Mouse (Mus musculus): ENCODE data around the gene Slc25a4. TPM values are rescaled to one million over a fixed set of nuclear protein-coding genes. Genes with fewer than 3 reads are reported as not detected.

The Slc25a4 gene
- polyA plus RNA-seq, 1 experiment = 451 TPM

- peak overlapping the region; percentile 68 for H3K4me3 ChIP-seq (ENCODE audit: insufficient read depth, low read depth, low read length)
- peaks cover 3% of the 10 kb centered on the region for H3K4me1 ChIP-seq (ENCODE audit: control insufficient read depth, insufficient read depth, insufficient read length, low read length)
- H3K27ac ChIP-seq (replicated peaks; ENCODE audit: low read depth, low read length) = no peak overlapping the region
These were observed 5.8 kb upstream of the Slc25a4 start for GRCm38 (mm10) chr8:46216838-46217237.

DNA sequence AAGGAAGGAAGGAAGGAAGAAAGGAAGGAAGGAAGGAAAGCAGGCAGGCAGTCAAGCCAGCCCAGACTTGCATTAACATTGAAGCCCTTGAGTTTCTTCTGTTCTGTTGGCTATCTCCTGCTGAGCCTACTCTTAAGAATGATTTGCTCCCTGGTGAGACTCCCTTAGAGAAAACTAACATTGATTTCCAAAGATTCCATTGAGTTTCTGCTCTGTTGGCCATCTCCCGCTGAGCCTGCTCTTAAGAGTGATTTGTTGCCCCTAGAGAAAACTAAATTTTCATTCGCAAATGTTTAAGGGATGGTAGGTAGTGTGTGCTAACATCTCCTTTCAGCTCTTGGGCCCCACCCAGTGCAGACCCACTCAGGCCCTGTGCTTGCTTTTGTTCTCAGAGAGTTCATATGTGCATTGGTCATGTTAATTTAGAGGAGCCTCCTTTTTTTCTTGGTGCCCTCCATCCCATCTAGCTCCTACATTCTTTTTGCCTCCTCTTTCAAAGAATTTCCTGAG lies 2.9 kb upstream of the Slc25a4 start:
- no peak overlapping the region for H3K27ac ChIP-seq (replicated peaks; ENCODE audit: low read depth, low read length)

GRCm38 (mm10) chr8:46212194-46212593 lies 1.1 kb upstream of the Slc25a4 start:
- H3K4me1 ChIP-seq (ENCODE audit: control insufficient read depth, insufficient read depth, insufficient read length, low read length) = peaks cover 14% of the 10 kb centered on the region
- no peak overlapping the region for H3K27ac ChIP-seq (replicated peaks; ENCODE audit: low read depth, low read length)
- H3K4me3 ChIP-seq (ENCODE audit: insufficient read depth, low read depth, low read length) = no peak overlapping the region

More for the DNA sequence above, 2.9 kb upstream of the Slc25a4 start:
- H3K4me1 ChIP-seq (ENCODE audit: control insufficient read depth, insufficient read depth, insufficient read length, low read length) = peaks cover 13% of the 10 kb centered on the region
- no peak overlapping the region for H3K4me3 ChIP-seq (ENCODE audit: insufficient read depth, low read depth, low read length)

GRCm38 (mm10) chr8:46211611-46212071 lies 557 bp upstream of the Slc25a4 start:
- peak overlapping the region; percentile 55; the same call in 1 of the 2 replicates for H3K27ac ChIP-seq (replicated peaks; ENCODE audit: low read depth, low read length)
- peaks cover 14% of the 10 kb centered on the region for H3K4me1 ChIP-seq (ENCODE audit: control insufficient read depth, insufficient read depth, insufficient read length, low read length)
- peak overlapping the region; percentile 75 for H3K4me3 ChIP-seq (ENCODE audit: insufficient read depth, low read depth, low read length)

DNA sequence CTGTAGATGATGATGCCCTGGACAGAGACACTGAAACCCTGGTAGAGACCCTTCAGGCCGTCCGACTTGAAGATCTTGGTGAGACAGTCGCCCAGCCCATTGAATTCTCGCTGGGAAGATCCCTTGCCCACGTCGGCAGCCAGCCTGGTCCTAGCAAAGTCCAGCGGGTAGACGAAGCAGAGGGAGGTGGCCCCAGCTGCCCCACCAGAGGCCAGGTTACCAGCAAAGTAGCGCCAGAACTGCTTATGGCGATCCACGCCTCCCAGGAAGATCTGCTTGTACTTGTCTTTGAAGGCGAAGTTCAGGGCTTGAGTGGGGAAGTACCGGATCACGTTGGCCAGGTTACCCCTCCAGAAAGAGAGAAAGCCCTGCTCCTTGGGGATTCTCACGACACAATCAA lies 2.0 kb downstream of the Slc25a4 start:
- H3K27ac ChIP-seq (replicated peaks; ENCODE audit: low read depth, low read length) = no peak overlapping the region
- peak overlapping the region; percentile 75 for H3K4me3 ChIP-seq (ENCODE audit: insufficient read depth, low read depth, low read length)
- H3K4me1 ChIP-seq (ENCODE audit: control insufficient read depth, insufficient read depth, insufficient read length, low read length) = peaks cover 14% of the 10 kb centered on the region

DNA sequence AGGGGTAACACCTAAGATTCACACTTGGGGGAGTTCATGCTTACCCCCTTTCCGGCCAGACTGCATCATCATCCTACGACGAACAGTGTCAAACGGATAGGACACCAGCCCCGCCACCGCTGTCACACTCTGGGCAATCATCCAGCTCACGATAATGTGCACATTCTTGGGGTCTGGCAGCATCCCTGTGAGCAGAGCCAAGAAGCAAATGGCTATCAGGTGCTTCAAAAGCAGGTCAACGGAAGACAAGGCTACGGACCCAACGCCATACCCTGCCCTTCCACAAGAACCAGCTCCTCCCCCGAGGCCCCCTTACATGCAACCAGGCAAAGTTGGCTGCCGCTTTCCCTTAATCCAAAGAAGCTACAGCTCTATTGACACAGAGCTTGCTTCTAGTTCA lies 2.7 kb downstream of the Slc25a4 start:
- H3K4me3 ChIP-seq (ENCODE audit: insufficient read depth, low read depth, low read length) = peak overlapping the region; percentile 14
- H3K4me1 ChIP-seq (ENCODE audit: control insufficient read depth, insufficient read depth, insufficient read length, low read length) = peaks cover 14% of the 10 kb centered on the region
- no peak overlapping the region for H3K27ac ChIP-seq (replicated peaks; ENCODE audit: low read depth, low read length)

GRCm38 (mm10) chr8:46206107-46206506 lies 5.0 kb downstream of the Slc25a4 start:
- Histone ChIP-seq H3K4me1 (ENCODE audit: control insufficient read depth, insufficient read depth, insufficient read length, low read length) (peaks cover 12% of the 10 kb centered on the region), H3K4me3 (ENCODE audit: insufficient read depth, low read depth, low read length) (no peak overlapping the region), H3K27ac (replicated peaks; ENCODE audit: low read depth, low read length) (no peak overlapping the region)

GRCm38 (mm10) chr8:46204974-46205640 lies 6.0 kb downstream of the Slc25a4 start:
- Histone ChIP-seq H3K4me3 (ENCODE audit: insufficient read depth, low read depth, low read length) (no peak overlapping the region), H3K4me1 (ENCODE audit: control insufficient read depth, insufficient read depth, insufficient read length, low read length) (peaks cover 12% of the 10 kb centered on the region), H3K27ac (replicated peaks; ENCODE audit: low read depth, low read length) (no peak overlapping the region)

GRCm38 (mm10) chr8:46204301-46204700 lies 6.8 kb downstream of the Slc25a4 start:
- Histone ChIP-seq H3K4me1 (ENCODE audit: control insufficient read depth, insufficient read depth, insufficient read length, low read length) (peaks cover 4% of the 10 kb centered on the region), H3K4me3 (ENCODE audit: insufficient read depth, low read depth, low read length) (no peak overlapping the region), H3K27ac (replicated peaks; ENCODE audit: low read depth, low read length) (no peak overlapping the region)

DNA sequence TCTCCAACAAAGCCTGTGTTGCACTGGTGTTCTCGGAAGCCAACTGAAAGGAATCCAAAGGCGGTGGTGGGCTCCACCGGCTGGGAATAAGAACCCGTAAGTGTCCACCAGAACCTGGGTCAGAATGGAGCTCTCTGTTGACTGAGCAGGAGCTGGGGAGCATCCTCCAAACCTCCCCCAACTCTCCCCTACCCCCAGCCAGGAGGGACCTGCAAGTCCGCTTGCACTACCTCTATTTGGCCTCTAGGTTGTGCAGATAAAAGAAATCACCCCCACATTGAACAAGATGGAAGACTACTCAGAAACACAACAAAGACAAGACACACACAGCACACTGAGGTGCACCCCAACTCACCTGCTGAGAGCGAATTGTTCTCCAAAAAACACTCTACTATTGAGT lies 8.7 kb downstream of the Slc25a4 start:
- no peak overlapping the region for H3K4me3 ChIP-seq (ENCODE audit: insufficient read depth, low read depth, low read length)
- H3K27ac ChIP-seq (replicated peaks; ENCODE audit: low read depth, low read length) = no peak overlapping the region
- no peaks in the 10 kb centered on the region for H3K4me1 ChIP-seq (ENCODE audit: control insufficient read depth, insufficient read depth, insufficient read length, low read length)

GRCm38 (mm10) chr8:46197673-46198072 lies 13.4 kb downstream of the Slc25a4 start:
- Histone ChIP-seq H3K27ac (replicated peaks; ENCODE audit: low read depth, low read length) (no peak overlapping the region), H3K4me3 (ENCODE audit: insufficient read depth, low read depth, low read length) (no peak overlapping the region), H3K4me1 (ENCODE audit: control insufficient read depth, insufficient read depth, insufficient read length, low read length) (no peaks in the 10 kb centered on the region)

- Histone ChIP-seq H3K4me3 (ENCODE audit: insufficient read depth, low read depth, low read length) (no peak overlapping the region), H3K4me1 (ENCODE audit: control insufficient read depth, insufficient read depth, insufficient read length, low read length) (no peaks in the 10 kb centered on the region), H3K27ac (replicated peaks; ENCODE audit: low read depth, low read length) (no peak overlapping the region)
These were observed 14.2 kb downstream of the Slc25a4 start for GRCm38 (mm10) chr8:46196877-46197276.

DNA sequence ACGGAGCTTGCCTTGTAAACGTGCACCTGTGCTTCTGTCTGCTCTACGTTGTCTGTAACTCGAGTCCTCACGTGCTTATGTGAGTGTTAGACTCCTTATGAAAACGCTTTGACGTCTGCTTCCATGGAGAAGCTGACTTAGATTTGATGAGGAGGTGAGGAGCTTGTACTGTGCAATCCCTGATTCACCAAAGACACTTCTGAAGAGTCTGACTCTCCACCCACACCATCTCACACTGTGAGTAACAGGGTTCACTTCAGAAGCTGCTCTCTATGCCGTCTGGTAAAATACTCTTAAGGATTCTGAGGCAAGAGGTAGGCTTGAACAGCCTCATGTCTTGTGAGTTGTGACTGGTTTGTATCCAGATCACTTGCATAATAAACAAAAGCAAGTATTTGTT lies 18.0 kb downstream of the Slc25a4 start:
- H3K27ac ChIP-seq (replicated peaks; ENCODE audit: low read depth, low read length) = no peak overlapping the region
- H3K4me1 ChIP-seq (ENCODE audit: control insufficient read depth, insufficient read depth, insufficient read length, low read length) = no peaks in the 10 kb centered on the region
- no peak overlapping the region for H3K4me3 ChIP-seq (ENCODE audit: insufficient read depth, low read depth, low read length)

DNA sequence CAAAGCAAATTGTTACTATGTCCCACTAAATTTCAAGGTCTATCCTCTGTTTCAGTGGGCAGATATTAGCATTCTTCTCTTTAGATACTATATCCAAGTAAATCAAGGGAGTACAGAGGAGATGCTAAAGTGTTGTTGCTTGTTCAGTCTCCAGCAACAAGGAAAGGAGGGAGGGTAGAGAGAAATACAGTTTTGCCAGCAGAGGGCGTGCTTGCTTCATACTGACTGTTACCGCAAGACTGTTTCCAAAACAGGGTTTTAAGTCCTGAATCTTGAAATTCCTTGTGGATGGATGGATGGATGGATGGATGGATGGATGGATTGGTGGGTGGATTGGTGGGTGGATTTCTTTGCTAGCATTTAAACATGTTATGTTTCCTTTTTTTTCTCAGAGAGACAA lies 25.7 kb downstream of the Slc25a4 start:
- no peaks in the 10 kb centered on the region for H3K4me1 ChIP-seq (ENCODE audit: control insufficient read depth, insufficient read depth, insufficient read length, low read length)

GRCm38 (mm10) chr8:46180136-46180535 lies 30.9 kb downstream of the Slc25a4 start:
- H3K27ac ChIP-seq (replicated peaks; ENCODE audit: low read depth, low read length) = no peak overlapping the region
- H3K4me3 ChIP-seq (ENCODE audit: insufficient read depth, low read depth, low read length) = no peak overlapping the region
- H3K4me1 ChIP-seq (ENCODE audit: control insufficient read depth, insufficient read depth, insufficient read length, low read length) = no peaks in the 10 kb centered on the region

More for the DNA sequence above, 25.7 kb downstream of the Slc25a4 start:
- no peak overlapping the region for H3K4me3 ChIP-seq (ENCODE audit: insufficient read depth, low read depth, low read length)
- H3K27ac ChIP-seq (replicated peaks; ENCODE audit: low read depth, low read length) = no peak overlapping the region

DNA sequence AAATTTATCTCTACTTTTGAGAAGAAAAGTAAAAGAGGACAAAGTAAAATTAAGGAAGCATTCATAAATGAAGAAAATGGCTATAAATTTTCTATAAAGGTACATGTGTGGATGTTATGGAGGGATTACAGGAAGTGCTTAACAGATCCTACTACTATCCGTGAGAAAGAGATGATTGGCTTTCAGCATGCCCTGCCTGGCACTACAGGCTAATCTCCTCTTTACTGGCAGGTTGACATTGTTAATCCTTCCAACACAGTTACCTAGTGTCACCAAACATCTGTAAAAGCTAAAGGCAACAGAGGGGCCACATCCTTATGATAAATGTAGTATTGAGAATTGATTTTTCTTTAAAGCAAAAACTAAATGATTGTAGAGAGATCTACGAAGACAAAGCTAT lies 37.4 kb downstream of the Slc25a4 start:
- Histone ChIP-seq H3K4me1 (ENCODE audit: control insufficient read depth, insufficient read depth, insufficient read length, low read length) (no peaks in the 10 kb centered on the region), H3K27ac (replicated peaks; ENCODE audit: low read depth, low read length) (no peak overlapping the region), H3K4me3 (ENCODE audit: insufficient read depth, low read depth, low read length) (no peak overlapping the region)
